Mouse (Mus musculus): Measurements from ENCODE around the gene Arih1.

GRCm38 (mm10) chr9:59531645-59532044, 45.2 kb upstream of the Arih1 start:
- TF ChIP-seq POLR2A (IDR thresholded peaks at IDR 0.05; ENCODE audit: control insufficient read depth in 1 of 2, insufficient read depth in 1 of 2, low read depth in 1 of 2, low read length in 2 of 2, poor library complexity in 1 of 2) (no peak), GATA1 (IDR thresholded peaks at IDR 0.05; ENCODE audit: low read depth, low read length) (no peak), CTCF (IDR thresholded peaks at IDR 0.05 in 2 of 3, conservative IDR thresholded peaks at IDR 0.05 in 1 of 3; ENCODE audit: control insufficient read depth in 1 of 3, insufficient read depth in 1 of 3, low read depth in 2 of 3, low read length in 3 of 3, poor library complexity in 1 of 3, severe bottlenecking in 1 of 3) (no peak), USF2 (IDR thresholded peaks at IDR 0.05; ENCODE audit: borderline replicate concordance in 1 of 2, insufficient read depth in 1 of 2, low read depth in 1 of 2, low read length in 2 of 2) (no peak), ETS1 (IDR thresholded peaks at IDR 0.05; ENCODE audit: low read depth, low read length) (no peak), UBTF (IDR thresholded peaks at IDR 0.05; ENCODE audit: borderline replicate concordance, insufficient read depth, low read depth, low read length) (no peak), NRF1 (IDR thresholded peaks at IDR 0.05; ENCODE audit: insufficient read depth, low read depth, low read length, poor library complexity, severe bottlenecking) (no peak), TBP (IDR thresholded peaks at IDR 0.05; ENCODE audit: low read depth, low read length) (no peak), EP300 (IDR thresholded peaks at IDR 0.05; ENCODE audit: low read depth in 1 of 2, low read length in 2 of 2) (no peak), CHD2 (IDR thresholded peaks at IDR 0.05; ENCODE audit: low read length) (no peak), MXI1 (IDR thresholded peaks at IDR 0.05; ENCODE audit: low read depth, low read length) (no peak)

All from MEL (cell line).